Mouse (Mus musculus): ENCODE results near the gene Zfp948. TPM values are rescaled to one million over a fixed set of nuclear protein-coding genes. Genes with fewer than 3 reads are reported as not detected.
"Not testable (repeated sequence)": the region's sequence is repeated elsewhere in the genome, so short reads cannot be mapped to it uniquely, and the experiment has no call there.

The Zfp948 gene
- total and polyA plus RNA-seq, 3 experiments = 3.2 to 3.5 TPM; not detected in 1

DNA sequence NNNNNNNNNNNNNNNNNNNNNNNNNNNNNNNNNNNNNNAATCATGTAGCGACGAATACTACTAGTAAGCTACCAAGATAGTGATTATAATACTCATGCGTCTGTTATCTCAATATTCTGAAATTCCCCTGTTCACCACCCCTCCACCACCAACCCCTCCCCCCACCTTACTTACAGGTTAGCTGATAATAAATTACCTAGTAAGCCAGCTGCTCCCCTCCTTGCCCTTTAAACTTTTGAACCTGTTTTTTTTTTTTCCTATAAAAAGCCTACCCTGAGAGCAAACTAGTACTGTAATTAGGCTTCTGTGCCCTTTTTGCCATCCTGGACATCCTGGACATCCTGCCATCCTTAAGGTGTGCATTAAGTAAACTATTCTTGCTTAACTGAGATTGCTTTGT lies 56.8 kb downstream of the Zfp948 start (continued):
- TF ChIP-seq CHD2 (IDR thresholded peaks at IDR 0.05; ENCODE audit: low read length) (no peak; the same call in 1 of the 2 replicates), JUND (IDR thresholded peaks at IDR 0.05; ENCODE audit: low read depth, low read length) (no peak), RAD21 (IDR thresholded peaks at IDR 0.05; ENCODE audit: low read depth, low read length) (no peak), ZC3H11A (IDR thresholded peaks at IDR 0.05; ENCODE audit: low read depth, low read length) (no peak), MYB (IDR thresholded peaks at IDR 0.05; ENCODE audit: low read depth, low read length) (no peak), CTCF (IDR thresholded peaks at IDR 0.05 in 2 of 3, conservative IDR thresholded peaks at IDR 0.05 in 1 of 3; ENCODE audit: control insufficient read depth in 1 of 3, insufficient read depth in 1 of 3, low read depth in 2 of 3, low read length in 3 of 3, poor library complexity in 1 of 3, severe bottlenecking in 1 of 3) (no peak), TAL1 (IDR thresholded peaks at IDR 0.05; ENCODE audit: low read length) (no peak)

DNA sequence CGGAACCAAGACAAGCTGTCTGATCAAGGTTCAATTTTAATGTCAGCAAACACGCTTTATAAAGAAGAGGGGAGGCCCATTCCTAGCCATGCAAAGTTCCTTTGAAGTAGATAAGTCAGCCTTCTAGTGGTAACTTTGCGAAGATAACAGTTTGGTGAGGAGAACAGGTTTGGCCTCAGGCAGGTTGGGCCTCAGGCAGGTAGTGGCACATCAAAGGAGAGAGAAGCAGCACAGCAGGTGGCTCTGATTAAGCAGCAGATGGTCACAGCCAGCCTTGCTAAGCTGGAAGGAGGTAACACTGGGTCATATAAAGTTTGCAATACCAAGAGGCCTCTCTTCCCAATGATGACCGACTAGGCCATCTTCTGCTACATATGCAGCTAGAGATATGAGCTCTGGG lies 69.0 kb downstream of the Zfp948 start:
- H3K27me3 ChIP-seq (ENCODE audit: control insufficient read depth in 1 of 2, insufficient read depth in 2 of 2, low read length in 2 of 2); H3K36me3 ChIP-seq (ENCODE audit: control insufficient read depth in 1 of 2, insufficient read depth in 2 of 2, low read length in 2 of 2); H3K27ac ChIP-seq (ENCODE audit: control insufficient read depth, low read depth, low read length); H3K9me3 ChIP-seq (replicated peaks; ENCODE audit: insufficient read depth, low read length); H3K4me3 ChIP-seq (ENCODE audit: control insufficient read depth in 1 of 2, insufficient read depth in 1 of 2, low read depth in 2 of 2, low read length in 2 of 2); DNase-seq (ENCODE audit: low read depth, low spot score); H3K9ac ChIP-seq (ENCODE audit: control insufficient read depth, low read depth, low read length, poor library complexity, severe bottlenecking); H3K4me1 ChIP-seq (ENCODE audit: control insufficient read depth in 1 of 2, insufficient read depth in 2 of 2, low read length in 2 of 2); H3K79me2 ChIP-seq (ENCODE audit: control insufficient read depth, insufficient read depth, low read length, poor library complexity): not testable (repeated sequence)

Other genes starting within 250 kb of the Zfp948 start
- not detected in 2 replicates for gene Zfp677, start 183.3 kb upstream of the Zfp948 start, total RNA-seq (2012; rRNA removed)
- not detected for gene Zfp677, start 183.3 kb upstream of the Zfp948 start, polyA plus RNA-seq (2012; ENCODE audit: insufficient read depth in 1 of 2, insufficient read length in 2 of 2, low read depth in 1 of 2, low replicate concordance in 2 of 2, missing spikeins in 1 of 2)
- gene Zfp54, start 143.8 kb upstream of the Zfp948 start, total RNA-seq (2012; rRNA removed) = 2.0 and 2.7 TPM in 2 replicates
- gene Zfp54, start 143.8 kb upstream of the Zfp948 start, polyA plus RNA-seq (2012; ENCODE audit: insufficient read depth in 1 of 2, insufficient read length in 2 of 2, low read depth in 1 of 2, low replicate concordance in 2 of 2, missing spikeins in 1 of 2) = 1 to 10 TPM in 1 of 2 experiments, not detected in 1; 1.5 TPM
- gene Zfp51, start 116.6 kb upstream of the Zfp948 start, total RNA-seq (2012; rRNA removed) = 5.5 and 6.2 TPM in 2 replicates
- 1 to 10 TPM in 1 of 2 experiments, not detected in 1; 3.5 TPM for gene Zfp51, start 116.6 kb upstream of the Zfp948 start, polyA plus RNA-seq (2012; ENCODE audit: insufficient read depth in 1 of 2, insufficient read length in 2 of 2, low read depth in 1 of 2, low replicate concordance in 2 of 2, missing spikeins in 1 of 2)
- gene Zfp53, start 78.0 kb upstream of the Zfp948 start, total RNA-seq (2012; rRNA removed) = 1.8 TPM in 2 replicates
- 1 to 10 TPM in 1 of 2 experiments, not detected in 1; 2.2 TPM for gene Zfp53, start 78.0 kb upstream of the Zfp948 start, polyA plus RNA-seq (2012; ENCODE audit: insufficient read depth in 1 of 2, insufficient read length in 2 of 2, low read depth in 1 of 2, low replicate concordance in 2 of 2, missing spikeins in 1 of 2)
- gene Zfp52, start 31.5 kb upstream of the Zfp948 start, total RNA-seq (2012; rRNA removed) = 3.5 and 4.0 TPM in 2 replicates
- 1 to 10 TPM in 1 of 2 experiments, not detected in 1; 2.8 TPM for gene Zfp52, start 31.5 kb upstream of the Zfp948 start, polyA plus RNA-seq (2012; ENCODE audit: insufficient read depth in 1 of 2, insufficient read length in 2 of 2, low read depth in 1 of 2, low replicate concordance in 2 of 2, missing spikeins in 1 of 2)
- 0.98 and 1.5 TPM in 2 replicates for gene Zfp983, start 83.6 kb downstream of the Zfp948 start, total RNA-seq (2012; rRNA removed)
- gene Zfp983, start 83.6 kb downstream of the Zfp948 start, polyA plus RNA-seq (2012; ENCODE audit: insufficient read depth in 1 of 2, insufficient read length in 2 of 2, low read depth in 1 of 2, low replicate concordance in 2 of 2, missing spikeins in 1 of 2) = 1 to 10 TPM in 1 of 2 experiments, not detected in 1; 1.0 TPM
- gene Gm10226, start 124.9 kb downstream of the Zfp948 start, total RNA-seq (2012; rRNA removed) = 2.0 and 3.2 TPM in 2 replicates
- 1 to 10 TPM in 1 of 2 experiments, not detected in 1; 1.1 TPM for gene Gm10226, start 124.9 kb downstream of the Zfp948 start, polyA plus RNA-seq (2012; ENCODE audit: insufficient read depth in 1 of 2, insufficient read length in 2 of 2, low read depth in 1 of 2, low replicate concordance in 2 of 2, missing spikeins in 1 of 2)
- 2.2 and 2.5 TPM in 2 replicates for gene Zfp760, start 140.7 kb downstream of the Zfp948 start, total RNA-seq (2012; rRNA removed)
- gene Zfp760, start 140.7 kb downstream of the Zfp948 start, polyA plus RNA-seq (2012; ENCODE audit: insufficient read depth in 1 of 2, insufficient read length in 2 of 2, low read depth in 1 of 2, low replicate concordance in 2 of 2, missing spikeins in 1 of 2) = 1 to 10 TPM in 1 of 2 experiments, not detected in 1; 2.5 TPM
- gene Zfp229, start 163.8 kb downstream of the Zfp948 start, total RNA-seq (2012; rRNA removed) = 2.6 and 2.7 TPM in 2 replicates
- 1 to 10 TPM in 1 of 2 experiments, not detected in 1; 2.3 TPM for gene Zfp229, start 163.8 kb downstream of the Zfp948 start, polyA plus RNA-seq (2012; ENCODE audit: insufficient read depth in 1 of 2, insufficient read length in 2 of 2, low read depth in 1 of 2, low replicate concordance in 2 of 2, missing spikeins in 1 of 2)